Mouse (Mus musculus): ENCODE measurements around the gene Zbtb8b.

Gene Zbtb8b

GRCm38 (mm10) chr4:129440340-129441063, at the start of gene Zbtb8b:
Gene Zbtb8b, minus strand, starts transcription at chr4:129440853.
- DNase-seq, result peak; percentile 79 to 80

DNA sequence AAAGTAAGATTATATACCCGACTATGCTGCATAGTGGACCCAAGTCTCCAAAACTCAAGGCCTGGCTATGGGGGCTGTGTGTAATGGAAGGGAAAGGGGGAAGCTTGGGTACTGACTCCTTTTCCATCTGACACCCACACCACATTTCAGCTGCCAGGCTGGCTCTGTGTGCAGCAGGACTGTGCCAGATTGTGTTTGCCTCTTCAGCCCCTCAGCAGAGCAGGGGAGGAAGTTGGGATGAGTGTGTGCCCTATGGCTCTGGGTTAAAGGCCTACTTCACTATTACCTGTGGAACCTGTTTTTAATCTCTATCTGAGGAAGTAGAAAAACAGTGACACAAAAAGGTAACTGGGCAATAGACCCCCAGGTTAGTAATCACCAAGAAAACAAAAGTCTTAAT, 40.4 kb upstream of the Zbtb8b start:
- no peak for DNase-seq

GRCm38 (mm10) chr4:129479863-129480262, 39.2 kb upstream of the Zbtb8b start:
- DNase-seq, result no peak

DNA sequence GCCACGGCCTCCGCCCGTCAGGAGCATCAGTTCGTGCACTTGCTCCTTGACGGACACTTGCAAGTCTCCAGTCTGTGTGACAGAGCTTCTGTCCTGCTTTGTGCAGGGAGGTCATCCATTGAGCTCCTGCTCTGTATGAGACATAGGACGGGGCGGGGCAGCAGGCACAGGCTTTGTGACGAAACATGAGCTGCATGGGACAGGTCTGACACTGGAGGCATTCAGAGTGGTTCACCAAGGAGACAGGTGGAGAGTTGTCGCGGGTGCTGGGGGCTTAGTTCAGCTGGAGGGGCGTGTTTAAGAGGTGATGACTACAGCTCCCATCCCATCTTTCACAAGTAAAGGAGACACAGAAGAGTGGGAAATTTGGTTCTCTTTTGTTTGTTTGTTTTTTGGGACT, 35.4 kb upstream of the Zbtb8b start:
- no peak for DNase-seq

- DNase-seq, result no peak
These were observed 23.7 kb upstream of the Zbtb8b start for GRCm38 (mm10) chr4:129464286-129464815.

DNA sequence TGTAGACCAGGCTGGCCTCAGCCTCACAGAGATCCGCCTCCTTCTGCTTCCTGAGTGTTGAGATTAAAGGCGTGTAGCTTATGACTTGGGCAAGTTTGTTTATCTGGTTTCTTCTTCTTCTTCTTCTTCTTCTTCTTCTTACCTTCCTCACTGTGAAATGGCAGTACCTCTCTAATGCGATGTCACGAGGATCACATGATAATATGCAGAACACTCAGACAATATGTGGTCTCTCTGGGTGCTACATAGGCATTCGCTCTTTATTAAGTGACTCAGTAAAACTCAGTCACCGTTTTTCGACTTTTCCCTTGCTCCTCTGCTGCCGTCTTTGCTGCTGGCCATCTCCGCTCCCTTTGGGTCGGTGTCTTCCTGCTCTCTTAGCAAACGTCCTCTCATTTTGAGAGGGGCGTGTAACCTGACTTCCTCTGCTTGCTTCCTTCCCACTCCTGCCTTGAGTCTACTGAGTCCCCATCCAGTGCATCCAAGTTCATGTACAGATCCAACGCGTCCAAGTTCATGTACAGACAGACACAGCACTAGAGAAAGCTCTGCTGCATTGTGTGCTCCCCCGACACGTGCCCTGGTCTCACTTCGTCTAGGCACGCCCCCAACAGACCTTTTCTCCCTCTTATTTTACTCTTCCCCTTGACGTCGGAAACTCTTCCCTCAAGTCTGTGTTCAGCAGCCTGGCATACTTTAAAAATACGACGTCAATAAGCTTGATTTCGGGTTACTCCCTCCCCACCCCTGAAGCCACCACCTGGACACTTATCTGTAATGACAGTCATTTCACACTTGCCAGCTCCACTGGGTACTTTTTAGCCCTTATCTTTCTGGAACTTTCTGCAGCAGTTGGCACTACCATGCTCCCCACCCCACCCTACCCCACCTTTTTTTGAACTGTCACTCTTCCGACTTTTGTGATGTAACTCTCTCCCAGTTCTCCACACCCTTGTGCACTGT, 22.7 kb upstream of the Zbtb8b start:
- no peak for DNase-seq

DNA sequence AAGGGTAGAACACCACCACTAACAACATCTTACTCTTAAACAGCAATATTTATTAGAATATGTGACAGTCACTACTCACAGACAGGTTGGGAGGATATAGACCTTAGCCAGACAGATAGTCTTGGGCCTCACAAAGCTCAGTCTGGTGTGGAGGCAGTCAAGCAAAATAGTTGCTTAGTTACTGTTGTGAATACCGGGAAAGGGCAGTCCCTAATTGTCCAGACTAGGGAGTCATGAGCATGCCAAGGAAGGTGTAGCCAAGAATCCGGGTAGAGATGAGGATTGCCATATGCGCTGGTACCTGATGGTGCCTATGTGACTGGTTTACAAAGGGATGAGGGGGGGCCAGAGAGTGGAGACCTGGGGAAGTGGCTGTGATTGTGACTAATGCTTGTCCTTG, 21.5 kb upstream of the Zbtb8b start:
- peak; percentile 25 to 36 for DNase-seq

DNA sequence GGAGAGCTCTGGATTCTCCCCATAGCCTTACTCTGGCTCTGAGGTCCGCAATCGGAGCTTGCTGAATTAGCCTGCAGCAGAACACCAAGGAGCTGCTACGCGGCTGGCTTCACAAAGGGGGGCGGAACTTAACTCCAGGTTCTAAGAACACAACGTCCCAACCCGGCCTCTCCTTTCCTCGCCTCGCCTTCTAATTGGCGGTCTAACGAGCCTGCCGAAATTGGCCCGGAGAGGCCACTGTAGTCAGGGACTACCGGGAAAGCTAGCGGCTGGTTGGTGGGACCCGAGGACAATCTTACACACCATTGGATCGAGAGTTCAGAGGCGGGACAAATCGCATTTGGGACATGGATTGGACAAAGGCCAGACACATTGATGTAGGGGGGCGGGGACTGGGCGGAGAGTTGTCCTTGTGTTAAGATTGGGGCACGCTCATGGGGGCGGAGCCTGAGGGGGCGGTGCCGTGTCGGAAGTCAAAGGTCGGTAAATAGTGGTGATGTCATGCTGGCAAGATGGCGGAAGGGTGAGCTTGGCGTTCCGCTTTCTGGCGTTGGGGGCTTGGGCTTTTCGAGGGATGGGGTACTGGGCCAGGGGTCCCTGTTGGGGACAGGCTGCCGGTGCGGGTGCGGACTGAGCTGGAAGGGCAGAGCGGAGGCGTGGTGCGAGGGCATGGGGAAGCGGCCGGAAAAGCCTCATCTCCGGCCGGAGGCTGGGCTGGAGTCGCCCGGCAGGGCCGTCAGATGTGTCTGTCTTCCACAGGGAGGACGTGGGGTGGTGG, 20.7 kb upstream of the Zbtb8b start, which contains the start of gene Bsdc1:
Bsdc1 (plus strand) TSS at position 399 of the 778 bp plus-strand sequence.
- DNase-seq, result peak; percentile 100

DNA sequence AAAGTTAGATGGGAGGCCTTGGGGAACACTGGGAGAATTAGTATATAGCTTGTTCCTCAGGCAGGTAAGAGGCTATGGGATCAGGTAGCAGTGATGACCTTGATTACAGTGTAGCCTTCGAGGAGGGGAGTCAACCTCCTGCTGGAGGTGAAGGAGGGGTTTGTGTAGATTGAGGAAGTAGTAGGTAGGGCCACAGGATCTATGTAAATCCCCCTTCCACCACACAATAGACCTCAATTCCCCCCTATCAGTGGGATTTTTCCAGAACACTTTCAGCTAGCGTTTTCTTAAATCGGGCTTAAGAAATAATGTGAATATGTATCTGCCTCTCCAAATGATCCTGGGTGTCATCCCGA, 20.2 kb upstream of the Zbtb8b start:
- no peak for DNase-seq

GRCm38 (mm10) chr4:129459726-129460125, 19.1 kb upstream of the Zbtb8b start:
- peak; percentile 22 to 31 for DNase-seq

DNA sequence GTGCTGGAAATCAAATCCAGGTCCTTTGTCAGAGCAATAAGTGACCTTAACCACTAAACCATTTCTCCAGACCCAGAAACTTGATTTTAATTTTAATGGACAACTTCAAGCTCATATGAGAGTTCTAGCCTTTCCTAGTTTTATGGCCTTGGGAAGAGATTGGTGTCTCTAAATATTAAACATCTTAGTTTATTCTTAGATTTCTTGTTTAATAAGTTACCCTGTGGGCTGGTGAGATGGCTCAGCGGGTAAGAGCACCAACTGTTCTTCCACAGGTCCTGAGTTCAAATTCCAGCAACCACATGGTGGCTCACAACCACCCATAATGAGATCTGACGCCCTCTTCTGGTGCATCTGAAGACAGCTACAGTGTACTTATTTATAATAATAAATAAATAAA, 16.7 kb upstream of the Zbtb8b start:
- peak in 1 of 2 experiments; percentile 14 for DNase-seq

GRCm38 (mm10) chr4:129456126-129456525, 15.5 kb upstream of the Zbtb8b start:
- DNase-seq, result peak in 1 of 2 experiments; percentile 34

DNA sequence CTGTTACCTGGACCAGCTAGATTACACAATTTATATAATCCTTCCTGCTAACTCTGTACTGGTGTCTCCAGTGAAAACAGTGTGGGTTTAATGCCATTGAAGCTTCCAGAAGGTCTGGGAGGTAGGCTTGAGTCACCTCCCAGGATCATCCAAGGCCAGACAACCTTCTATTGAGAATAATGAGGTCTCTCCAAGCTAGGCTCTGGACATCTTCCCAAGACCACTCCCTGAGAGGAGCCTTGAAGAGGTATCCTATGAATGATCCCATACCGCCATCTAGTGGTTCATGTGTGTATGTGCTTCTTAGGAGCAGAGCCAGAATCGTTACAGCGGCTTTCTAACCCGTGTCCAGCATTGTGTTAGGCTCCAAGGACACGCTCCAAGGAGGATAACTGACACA, 14.6 kb upstream of the Zbtb8b start:
- DNase-seq, result peak; percentile 65 to 73

DNA sequence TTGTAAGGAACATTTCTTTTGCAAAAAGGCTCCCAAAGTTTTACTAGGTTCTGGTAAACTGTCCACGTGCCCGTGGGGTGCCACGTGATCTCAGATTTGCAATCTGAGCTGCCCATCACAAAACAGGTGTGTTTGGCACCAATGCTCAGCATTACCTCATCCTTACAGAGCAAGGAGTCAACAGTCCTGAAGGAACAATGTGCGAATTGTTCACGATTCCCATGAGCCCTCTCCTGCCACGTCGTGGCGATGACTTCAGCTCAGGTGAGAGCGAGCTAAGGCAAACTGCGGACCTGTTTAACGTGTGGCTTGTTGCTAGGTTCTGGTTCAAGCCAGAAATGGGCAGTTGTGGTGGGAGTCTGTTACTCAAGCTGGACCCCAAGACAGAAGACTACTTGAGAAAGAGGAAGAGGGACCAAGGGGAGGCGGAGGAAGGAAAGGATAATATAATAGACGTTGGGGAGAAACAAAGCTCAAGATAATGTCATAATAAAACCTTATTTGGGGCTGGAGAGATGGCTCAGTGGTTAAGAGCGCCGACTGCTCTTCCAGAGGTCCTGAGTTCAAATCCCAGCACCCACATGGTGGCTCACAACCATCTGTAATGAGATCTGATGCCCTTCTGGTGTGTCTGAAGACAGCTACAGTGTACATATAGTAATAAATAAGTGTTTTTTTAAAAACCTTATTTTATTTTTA, 11.0 kb upstream of the Zbtb8b start:
- DNase-seq, result no peak

DNA sequence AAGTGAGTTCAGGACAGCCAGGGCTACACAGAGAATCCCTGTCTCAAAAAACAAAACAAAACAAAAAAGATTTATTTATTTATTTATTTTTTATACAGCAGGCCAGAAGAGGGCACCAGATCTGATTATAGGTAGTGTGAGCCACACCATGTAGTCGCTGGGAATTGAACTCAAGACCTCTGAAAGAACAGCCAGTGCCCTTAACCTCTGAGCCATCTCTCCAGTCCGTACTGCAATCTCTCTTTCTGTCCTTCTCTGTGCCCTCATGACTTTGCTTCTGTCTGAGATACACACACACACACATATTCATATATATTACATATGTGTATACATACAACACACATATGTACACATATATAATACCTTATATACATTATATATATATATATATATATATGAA, 10.2 kb upstream of the Zbtb8b start:
- DNase-seq, result no peak

DNA sequence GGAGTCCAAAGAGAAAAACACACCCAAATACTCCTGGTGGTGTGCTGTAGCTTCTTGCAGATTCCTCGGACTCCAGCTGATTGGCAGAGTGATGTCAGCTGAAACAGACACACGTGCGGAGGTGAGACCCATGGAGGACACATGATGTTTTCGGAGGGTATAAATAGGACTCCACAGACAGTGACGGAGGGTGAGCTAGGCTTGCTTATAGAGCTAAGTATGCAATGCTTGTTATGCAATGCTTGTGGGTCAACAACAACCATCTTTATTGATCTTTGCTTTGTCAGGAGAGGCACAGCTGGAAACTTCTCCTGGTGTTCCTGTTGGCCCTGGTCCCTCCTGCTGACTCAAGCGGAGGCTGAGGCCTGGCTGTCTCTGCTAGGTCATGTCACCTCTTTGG, 8.1 kb upstream of the Zbtb8b start:
- DNase-seq, result no peak

DNA sequence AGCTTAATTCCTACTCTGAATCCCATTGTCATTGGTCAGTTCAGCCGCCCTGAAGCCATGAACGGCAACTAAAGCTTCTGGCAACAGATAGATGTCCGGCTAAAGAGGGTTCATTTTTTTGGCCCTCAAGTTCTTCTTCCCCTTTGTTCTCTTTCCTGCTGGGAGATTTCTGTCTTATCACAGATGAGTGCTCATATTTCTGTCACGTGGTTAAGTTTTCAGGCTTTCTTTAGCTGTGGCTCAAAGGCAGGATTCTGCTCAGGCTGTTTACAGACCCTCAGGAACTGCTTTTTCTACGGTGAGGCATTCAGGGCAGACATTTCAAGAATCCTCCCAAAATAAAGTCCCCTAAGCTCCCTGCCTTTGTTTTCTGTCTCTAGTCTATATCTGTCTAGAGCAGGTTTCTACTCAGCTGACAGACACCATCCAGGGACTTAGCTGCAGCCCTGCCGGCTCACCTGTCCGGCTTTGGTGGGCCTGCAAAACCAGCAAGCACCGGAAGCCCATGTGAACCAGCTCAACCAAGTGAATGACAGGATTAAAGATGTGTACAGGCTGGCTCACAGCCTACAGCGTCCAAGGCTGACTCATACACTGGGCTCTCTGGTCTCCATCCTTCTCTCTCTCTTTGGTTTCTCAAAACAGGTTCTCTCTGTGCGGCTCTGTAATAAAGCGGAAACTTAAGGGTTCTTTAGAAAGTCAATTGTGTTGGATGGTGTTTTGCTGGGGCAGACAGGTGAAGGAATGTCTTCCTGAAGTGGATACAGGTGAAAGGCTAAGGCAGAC, 7.3 kb upstream of the Zbtb8b start:
- no peak for DNase-seq

DNA sequence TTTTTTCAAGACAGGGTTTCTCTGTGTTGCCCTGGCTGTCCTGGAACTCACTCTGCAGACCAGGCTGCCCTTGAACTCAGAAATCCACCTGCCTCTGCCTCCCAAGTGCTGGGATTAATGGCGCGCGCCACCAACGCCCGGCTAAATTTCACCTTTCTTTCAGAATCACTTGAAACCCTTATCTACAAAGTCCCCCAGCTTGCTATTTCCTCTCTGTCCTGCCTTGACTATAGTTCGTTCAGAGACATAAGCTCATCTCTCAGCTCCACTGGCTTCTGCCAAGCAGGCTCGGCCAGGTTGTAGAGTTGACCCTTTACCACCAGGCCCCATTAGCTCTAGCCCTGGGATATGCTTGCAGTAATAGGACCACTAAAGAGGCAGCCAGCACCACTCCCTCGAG, 6.7 kb upstream of the Zbtb8b start:
- DNase-seq, result no peak

DNA sequence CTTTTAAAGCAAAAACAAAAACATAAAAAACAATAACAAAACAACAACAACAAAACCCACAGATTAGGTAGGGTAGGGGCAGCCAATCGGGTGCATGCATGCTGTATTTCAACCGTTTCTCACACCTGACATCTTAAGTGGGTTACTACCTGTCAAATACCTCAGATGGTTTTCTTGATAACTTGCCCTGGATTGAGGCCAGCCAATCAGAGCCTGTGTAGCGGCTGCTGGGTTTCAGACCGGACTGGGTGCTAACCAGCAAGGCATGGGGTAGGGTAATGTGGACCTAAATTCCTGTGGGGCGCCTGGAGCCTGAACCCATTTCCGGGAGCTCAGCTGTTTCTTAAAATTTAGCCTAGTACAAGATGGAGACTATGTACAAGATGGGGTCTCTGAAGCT, 492 bp upstream of the Zbtb8b start:
- peak; percentile 24 to 44 for DNase-seq

DNA sequence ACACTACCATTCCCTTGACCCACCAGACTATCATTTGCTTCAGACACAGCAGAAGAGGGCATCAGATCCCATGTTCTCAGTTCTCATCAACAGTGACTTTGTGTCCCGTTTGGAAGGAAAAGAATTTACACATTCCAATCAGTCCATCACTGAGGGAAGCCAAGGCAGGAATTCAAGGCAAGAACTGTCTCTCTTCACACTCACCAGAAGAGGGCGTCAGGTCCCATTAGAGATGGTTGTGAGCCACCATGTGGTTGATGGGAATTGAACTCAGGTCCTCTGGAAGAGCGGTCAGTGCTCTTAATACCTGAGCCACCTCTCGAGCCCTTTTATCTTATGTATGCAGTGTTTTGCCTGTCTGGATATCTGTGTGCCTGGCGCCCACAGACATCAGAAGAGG, 22.3 kb downstream of the Zbtb8b start:
- DNase-seq, result no peak

DNA sequence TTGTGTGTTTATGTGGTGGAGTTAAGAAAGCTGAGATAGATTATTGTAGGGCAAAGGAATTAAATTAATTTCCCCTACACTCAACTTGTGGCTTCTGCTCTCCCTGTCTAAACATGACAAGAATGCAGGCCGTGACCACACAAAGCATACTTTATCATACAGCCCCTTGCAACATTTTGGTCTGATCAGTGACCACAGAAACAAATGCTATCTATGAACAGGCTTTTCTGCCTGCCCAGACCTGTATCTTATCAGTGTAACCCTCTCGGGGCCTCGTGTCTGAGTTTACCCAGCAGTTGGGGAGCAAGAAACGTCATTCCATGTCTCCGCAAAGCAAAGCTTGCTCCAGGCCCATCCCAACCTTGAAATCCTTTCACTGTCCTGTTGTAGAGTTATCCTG, 24.2 kb downstream of the Zbtb8b start:
- no peak for DNase-seq

All from kidney, postnatal 36 days (tissue).